Mouse (Mus musculus) gastrocnemius, postnatal 10 days (tissue): ENCODE results near the gene Olfr1185-ps1. TPM values are rescaled to one million over a fixed set of nuclear protein-coding genes. Genes with fewer than 3 reads are reported as not detected.
"Not testable (repeated sequence)": the region's sequence is repeated elsewhere in the genome, so short reads cannot be mapped to it uniquely, and the experiment has no call there.

Experiments
- DNase-seq: peaks from one replicate; pipeline ENCODE4 v3.0.0; 2021; ENCODE audit warnings: mixed read lengths
- long read RNA-seq, 2 experiments: library from polyadenylated mRNA; stranded (forward); transcript quantifications; one replicate each; pipeline ENCODE4 v2.0.0; 2021
- total RNA-seq, 2 experiments: library from RNA; stranded (reverse); gene quantifications; 2 replicates each; pipeline ENCODE4 v1.2.3; 2021

Olfr1185-ps1 gene
- total RNA-seq: not detected
- long read RNA-seq, experiment 1: 0 reads
- long read RNA-seq, experiment 2: 0 reads

DNA sequence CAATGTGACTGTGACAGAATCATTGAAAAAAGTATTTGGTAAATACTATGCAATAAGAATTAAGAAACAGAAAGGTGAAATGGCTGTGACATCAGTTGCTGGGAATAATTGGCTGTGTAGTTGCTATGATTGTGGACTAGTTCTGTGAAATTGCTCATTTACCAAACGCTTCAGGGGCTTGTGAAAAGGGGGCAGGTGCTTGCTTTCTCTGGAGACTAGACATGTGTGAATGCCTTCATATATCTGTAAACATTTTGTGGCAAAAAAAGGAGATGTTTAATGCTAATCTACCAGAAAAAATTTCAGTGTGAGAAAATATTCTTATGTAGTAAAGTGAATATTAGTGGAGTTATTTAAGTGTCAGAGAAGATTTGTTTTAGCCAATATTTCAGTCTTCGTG, at the start of gene Olfr1185-ps1:
Olfr1185-ps1 (plus strand) TSS at position 301 of the 400 bp plus-strand sequence.
- no peak for DNase-seq

DNA sequence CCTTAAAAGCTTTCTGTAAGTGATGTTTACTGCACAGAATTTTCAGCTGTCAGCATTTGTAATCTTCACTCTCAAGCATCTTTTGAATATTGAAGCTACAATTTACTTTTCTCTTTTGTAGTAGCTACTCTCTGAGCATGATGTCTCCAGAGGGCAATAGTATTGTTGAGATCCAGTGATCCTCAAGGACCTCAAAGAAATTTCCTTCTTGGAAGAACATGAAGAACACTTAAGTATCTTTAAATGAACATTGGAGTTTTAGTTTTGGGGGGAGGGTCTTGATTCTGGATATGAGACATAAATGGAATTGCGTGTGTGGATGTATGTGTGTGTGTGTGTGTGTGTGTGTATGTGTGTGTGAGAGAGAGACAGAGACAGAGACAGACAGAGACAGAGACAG, 44.1 kb upstream of the Olfr1185-ps1 start, which contains the start of gene Gm13757:
Gm13757 (minus strand) TSS at position 101 of the 400 bp plus-strand sequence.
- DNase-seq: no peak

DNA sequence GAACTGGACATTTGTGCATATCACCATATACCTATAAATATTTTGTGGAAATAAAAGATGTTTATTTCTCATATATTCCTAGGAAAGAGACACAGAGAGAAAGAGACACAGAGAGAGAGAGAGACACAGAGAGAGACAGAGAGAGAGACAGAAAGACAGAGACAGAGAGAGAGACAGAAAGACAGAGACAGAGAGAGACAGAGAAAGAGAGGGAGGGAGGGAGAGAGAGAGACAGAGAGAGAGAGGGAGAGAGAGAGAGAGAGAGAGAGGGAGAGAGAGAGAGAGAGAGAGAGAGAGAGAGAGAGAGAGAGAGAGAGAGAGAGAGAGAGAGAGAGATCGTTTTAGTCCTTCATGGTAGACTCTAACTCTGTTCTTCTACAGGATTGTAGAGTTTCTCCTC, 38.6 kb upstream of the Olfr1185-ps1 start, which contains the start of gene Olfr1183:
Olfr1183 (plus strand) TSS at position 301 of the 400 bp plus-strand sequence.
- not testable (repeated sequence) for DNase-seq

DNA sequence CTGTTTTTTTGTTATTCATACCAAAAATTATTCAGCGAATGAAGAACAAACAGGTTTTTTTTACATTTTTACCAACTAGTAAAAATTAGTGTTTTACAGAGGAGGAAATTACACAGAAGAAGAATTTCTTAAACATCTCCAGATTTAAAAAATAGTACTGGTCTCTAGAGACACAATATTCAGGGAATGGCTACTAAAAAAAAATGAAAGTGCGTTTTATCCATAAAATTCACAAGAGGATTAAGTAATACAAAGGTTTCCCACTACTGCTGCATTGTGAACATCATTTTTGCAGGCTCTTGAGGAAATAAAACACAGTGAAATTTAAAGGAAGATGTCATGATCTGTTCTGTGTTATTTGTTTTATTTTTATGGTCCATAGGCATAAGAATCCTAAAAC, 9.8 kb upstream of the Olfr1185-ps1 start, which contains the start of gene Olfr1184:
Olfr1184 (plus strand) TSS at position 301 of the 400 bp plus-strand sequence.
- no peak for DNase-seq

DNA sequence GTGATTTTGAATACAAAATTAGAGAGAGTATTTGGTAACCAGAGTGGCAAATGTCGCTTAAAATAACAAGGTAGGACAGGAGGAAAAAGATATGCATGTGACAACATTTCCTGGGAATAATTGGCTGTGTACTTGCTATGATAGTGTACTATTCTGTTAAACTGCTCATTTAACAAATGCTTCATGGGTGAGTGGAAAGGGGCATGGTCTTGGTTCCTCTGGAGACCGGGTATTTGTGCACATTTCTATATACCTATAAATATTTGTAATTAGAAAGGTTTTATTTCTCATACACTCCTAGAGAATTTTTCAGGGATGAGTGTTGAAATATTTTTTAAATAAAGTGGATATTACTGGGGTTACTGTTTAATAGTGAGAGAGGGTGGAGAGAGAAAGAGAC, 25.1 kb downstream of the Olfr1185-ps1 start, which contains the start of gene Olfr1186:
Olfr1186 (plus strand) TSS at position 301 of the 400 bp plus-strand sequence.
- no peak for DNase-seq

DNA sequence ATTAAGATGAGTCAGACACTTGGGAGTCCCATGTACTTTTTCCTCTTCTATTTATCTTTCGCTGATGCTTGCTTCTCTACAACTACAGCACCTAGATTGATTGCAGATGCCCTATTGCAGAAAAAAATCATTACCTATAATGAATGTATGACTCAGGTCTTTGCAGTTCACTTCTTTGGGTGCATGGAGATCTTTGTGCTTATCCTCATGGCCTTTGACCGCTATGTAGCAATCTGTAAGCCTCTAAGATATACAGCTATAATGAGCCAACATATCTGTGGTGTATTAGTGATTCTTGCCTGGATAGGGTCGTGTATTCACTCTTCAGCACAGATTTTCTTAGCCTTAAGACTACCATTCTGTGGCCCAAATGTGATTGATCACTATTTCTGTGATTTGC, 32.6 kb downstream of the Olfr1185-ps1 start:
- DNase-seq: no peak

Other genes with a start within 250 kb of the Olfr1185-ps1 start
- gene Olfr1173, start 213.4 kb upstream of the Olfr1185-ps1 start, total RNA-seq: not detected
- gene Olfr1174-ps, start 178.2 kb upstream of the Olfr1185-ps1 start, total RNA-seq: not detected
- gene Olfr1175-ps, start 166.1 kb upstream of the Olfr1185-ps1 start, total RNA-seq: not detected
- not detected for gene Olfr1176, start 156.6 kb upstream of the Olfr1185-ps1 start, total RNA-seq
- gene Olfr1177-ps, start 146.8 kb upstream of the Olfr1185-ps1 start, total RNA-seq: not detected
- not detected for gene Olfr1178, start 106.3 kb upstream of the Olfr1185-ps1 start, total RNA-seq
- gene Olfr1179, start 86.9 kb upstream of the Olfr1185-ps1 start, total RNA-seq: not detected
- gene Olfr1180, start 74.2 kb upstream of the Olfr1185-ps1 start, total RNA-seq: not detected
- not detected for gene Olfr1181, start 67.1 kb upstream of the Olfr1185-ps1 start, total RNA-seq
- gene Gm13757, start 44.2 kb upstream of the Olfr1185-ps1 start, total RNA-seq: not detected
- gene Olfr1183, start 38.5 kb upstream of the Olfr1185-ps1 start, total RNA-seq: not detected
- gene Olfr1184, start 9.7 kb upstream of the Olfr1185-ps1 start, total RNA-seq: not detected
- gene Olfr1186, start 25.2 kb downstream of the Olfr1185-ps1 start, total RNA-seq: not detected
- gene Olfr1188, start 63.6 kb downstream of the Olfr1185-ps1 start, total RNA-seq: not detected
- gene Olfr1189, start 93.1 kb downstream of the Olfr1185-ps1 start, total RNA-seq: not detected
- gene Olfr1191-ps1, start 147.2 kb downstream of the Olfr1185-ps1 start, total RNA-seq: not detected
- not detected for gene Olfr1192-ps1, start 155.2 kb downstream of the Olfr1185-ps1 start, total RNA-seq
- not detected for gene Olfr1193, start 182.3 kb downstream of the Olfr1185-ps1 start, total RNA-seq
- gene Olfr1195, start 195.9 kb downstream of the Olfr1185-ps1 start, total RNA-seq: not detected
- not detected for gene Olfr1196, start 211.3 kb downstream of the Olfr1185-ps1 start, total RNA-seq
- not detected for gene Olfr1197, start 239.0 kb downstream of the Olfr1185-ps1 start, total RNA-seq